Mouse (Mus musculus) cortical plate, adult 2 months (tissue): ENCODE results near the gene Trir.

Experiments used
- CTCF ChIP-seq: fragments of 200-500 bp; IDR thresholded peaks from 2 replicates; pipeline ENCODE4 v1.5.1; 2011; ENCODE audit warnings: mild to moderate bottlenecking, control low read depth, low read length; ENCODE audit not compliant: insufficient read depth; ENCODE audit errors: extremely low read depth
- POLR2A ChIP-seq: fragments of 200-500 bp; IDR thresholded peaks from 2 replicates; pipeline ENCODE4 v1.6.1; 2011; ENCODE audit warnings: mild to moderate bottlenecking, low read length, control low read depth; ENCODE audit not compliant: insufficient read depth; ENCODE audit errors: extremely low read depth

DNA sequence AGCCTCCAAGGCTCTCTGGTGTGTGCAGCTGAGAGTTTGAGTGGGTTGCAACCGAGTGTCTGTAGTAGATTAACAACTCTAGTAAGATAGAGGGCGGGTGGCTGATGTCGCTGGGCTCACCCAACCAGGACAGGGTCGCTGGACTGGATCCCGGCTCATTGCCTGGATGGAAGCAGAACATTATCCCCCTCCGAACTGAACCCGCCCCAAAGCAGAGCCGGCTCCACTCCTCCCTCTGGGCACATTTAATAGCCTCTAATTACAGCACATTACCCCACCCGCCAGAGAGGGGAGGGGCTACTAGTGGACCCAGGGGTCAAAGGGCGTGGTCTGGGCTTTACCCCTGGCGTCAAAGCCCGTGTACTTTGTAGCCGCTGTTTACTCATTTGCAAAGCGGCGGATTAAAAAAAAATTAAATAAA lies 37.3 kb upstream of the Trir start:
- TF ChIP-seq CTCF (no peak), POLR2A (no peak)
